Mouse (Mus musculus) left cerebral cortex, postnatal 10 days (tissue): Measurements from ENCODE around the gene H3f3a. TPM values are rescaled to one million over a fixed set of nuclear protein-coding genes. Genes with fewer than 3 reads are reported as not detected.

Experiments
- DNase-seq, 2 experiments: peaks; one replicate each; pipeline ENCODE4 v3.0.0; 2021 to 2022; ENCODE audit warnings: low spot score in 2 of 2, mixed read lengths in 1 of 2; ENCODE audit errors: extremely low spot score in 1 of 2
- intact Hi-C: fragments of 180-260 bp; cut with DNase I; formaldehyde crosslinking; loops from one replicate; pipeline ENCODE4 v1.15.1; 2025
- total RNA-seq, 2 experiments: library from RNA; stranded (reverse); gene quantifications; 2 replicates each; pipeline ENCODE4 v1.2.3; 2021

H3f3a gene
- total RNA-seq, 2 experiments from 2014 or later, result 442 to 467 TPM

- no peak for DNase-seq
- intact Hi-C loops, result no loop called here
Observed at GRCm38 (mm10) chr1:180826634-180827033, 12.9 kb upstream of the H3f3a start.

DNA sequence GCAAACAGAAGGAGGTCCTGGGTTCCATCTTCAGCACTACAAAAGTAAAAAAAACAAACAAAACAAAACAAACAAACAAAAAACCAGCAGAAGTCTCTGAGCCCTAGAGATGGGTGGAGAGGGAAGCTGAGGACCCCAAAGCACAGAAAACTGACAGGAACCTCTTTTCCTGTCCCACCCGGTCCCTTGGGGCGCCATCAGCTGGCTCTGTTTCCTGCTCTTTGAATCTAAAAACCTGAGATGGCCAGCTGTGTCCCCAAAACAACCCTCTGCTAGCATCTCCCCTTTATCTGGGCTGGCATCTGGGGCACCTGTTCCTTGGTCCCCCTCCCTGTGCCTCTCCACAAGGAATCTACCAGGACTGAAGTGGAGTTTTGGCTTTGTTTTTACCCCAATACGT is 11.0 kb upstream of the H3f3a start:
- DNase-seq, result peak in 1 of 2 experiments; percentile 69
- intact Hi-C loops, result no loop called here

DNA sequence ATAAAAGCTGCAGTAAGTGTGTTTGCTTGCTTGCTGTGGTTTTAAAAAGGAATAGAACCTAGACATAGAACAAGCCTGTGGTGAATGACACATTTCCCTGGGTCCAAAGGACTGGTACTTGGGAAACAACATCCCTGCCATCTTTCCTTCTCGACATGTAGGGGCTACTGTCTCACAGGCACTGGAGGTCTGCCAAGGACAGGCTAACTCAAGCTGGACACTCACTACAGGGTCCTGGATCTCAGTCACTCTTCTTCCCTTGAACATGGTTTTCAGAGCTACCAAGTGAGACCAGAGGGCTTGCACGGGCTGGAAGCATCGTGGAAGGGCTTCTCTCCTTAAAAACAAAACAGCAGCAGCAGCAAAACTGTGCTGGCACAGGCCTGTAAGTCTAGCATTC is 10.0 kb upstream of the H3f3a start:
- intact Hi-C loops, result no loop called here
- DNase-seq, result no peak

DNA sequence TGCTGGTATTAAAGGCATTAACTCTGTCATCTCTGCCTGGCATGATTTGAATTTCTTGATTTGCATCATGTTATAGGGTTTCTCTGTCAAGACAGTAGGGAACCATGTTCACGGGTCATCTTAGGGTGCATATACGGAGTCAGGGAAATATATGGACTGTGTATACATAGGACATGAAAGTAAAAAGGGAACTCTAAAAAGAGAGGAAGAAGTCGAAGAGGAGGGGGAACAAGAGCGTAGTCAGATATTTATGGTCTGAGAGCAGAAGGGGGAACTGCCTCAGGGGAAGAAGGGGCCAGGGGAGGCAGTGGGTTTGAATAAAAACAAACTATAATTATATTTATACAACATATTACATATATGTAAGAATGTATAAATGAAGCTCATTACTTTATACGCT is 8.5 kb upstream of the H3f3a start:
- intact Hi-C loops, result no loop called here
- no peak for DNase-seq

DNA sequence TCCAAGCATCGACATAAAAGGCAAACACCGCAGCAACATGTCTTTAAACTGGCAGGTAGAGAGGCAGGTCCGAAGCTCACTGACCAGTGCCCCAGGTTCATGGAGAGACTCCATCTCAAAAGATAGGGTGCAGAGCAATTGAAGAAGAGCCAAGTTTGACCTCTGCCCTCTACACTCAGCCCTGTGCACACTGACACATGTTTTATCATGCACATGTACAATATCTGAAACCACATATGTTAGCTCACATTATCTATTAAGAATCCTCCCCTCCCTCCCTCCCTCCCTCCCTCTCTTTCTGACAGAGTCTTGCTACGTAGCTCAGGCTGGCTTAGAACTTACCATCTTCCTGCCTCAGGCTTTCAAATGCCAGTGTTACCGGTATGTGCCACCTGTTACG is 7.4 kb upstream of the H3f3a start:
- intact Hi-C loops, result no loop called here
- no peak for DNase-seq

- no peak for DNase-seq
- intact Hi-C loops, result no loop called here
Observed at GRCm38 (mm10) chr1:180818000-180818399, 4.3 kb upstream of the H3f3a start.

- intact Hi-C loops, result no loop called here
- no peak for DNase-seq
Observed at GRCm38 (mm10) chr1:180815371-180816024, 1.8 kb upstream of the H3f3a start.

DNA sequence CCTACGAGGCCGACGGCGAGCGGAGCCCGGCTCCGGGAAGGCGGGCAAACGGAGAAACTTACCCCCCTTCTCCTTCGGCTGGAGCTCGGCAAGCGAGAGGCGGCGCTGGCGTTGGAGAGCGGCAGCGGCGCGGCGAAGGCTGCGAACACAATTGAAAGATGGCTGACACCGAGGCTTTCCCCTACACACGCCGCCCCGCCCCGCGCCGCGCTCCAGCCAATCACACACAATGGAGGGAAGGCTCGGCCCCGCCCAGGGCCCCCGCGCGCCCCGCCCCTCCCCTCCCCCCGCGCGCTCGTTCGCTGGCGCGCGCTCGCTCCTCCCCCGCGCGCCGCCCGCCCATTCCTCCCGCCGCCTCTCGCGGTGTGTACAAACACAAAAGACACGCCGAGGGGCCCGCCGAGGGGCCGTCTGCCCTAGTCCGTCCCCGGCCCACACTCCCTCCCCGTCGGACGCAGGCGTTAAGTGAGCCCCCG is 296 bp downstream of the H3f3a start:
- intact Hi-C loops, result loop anchor here (2.0 kb wide), 1 partner anchor 37 kb away; the partner anchor contains the start of gene Sde2
- peak; percentile 93 to 97 for DNase-seq

DNA sequence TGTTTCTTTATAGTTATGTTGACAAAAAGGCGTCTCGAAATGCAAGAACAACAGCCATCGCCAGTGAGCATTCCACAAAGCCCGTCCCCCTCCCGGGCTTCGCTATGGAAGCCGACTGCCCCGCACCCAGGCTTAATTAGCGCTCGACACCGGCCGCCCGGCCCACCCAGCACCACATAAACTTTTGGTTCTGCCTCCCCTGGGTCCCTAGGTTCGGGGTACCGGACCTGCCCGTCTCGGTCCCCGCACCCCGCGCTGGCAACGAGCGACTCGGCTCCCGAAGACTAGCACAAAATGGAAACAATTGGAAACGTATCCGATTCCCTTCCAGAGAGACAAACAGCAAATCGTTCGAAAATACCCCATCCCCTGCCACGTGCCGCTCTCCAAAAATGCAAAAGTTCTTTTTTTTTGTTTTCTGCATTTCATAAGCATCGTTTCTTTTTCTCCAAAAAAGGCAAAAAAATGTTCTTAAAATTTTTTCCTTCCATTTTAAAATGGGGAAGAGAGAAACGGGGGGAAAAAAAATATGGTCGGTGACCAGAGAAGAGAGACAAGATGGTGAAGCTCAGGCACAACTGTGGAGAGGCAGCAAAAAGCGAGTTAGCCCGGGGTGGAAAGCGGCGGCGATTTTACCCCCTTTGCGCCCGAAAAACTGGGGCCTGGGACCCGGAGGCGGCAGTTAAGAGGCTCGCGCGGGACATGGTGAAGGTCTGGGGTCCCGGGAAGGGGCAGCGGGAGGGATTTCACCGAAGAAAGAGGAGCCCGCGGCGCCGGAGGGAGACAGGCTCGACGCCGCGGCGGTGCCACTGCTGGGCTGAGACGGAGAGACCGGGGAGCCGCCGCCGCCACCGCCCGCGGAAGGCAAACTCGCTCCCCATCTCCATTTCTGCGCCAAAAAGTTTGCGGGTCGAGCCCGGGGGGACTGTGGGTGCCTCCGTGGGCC is 1.0 kb downstream of the H3f3a start:
- intact Hi-C loops, result loop anchor here (2.0 kb wide), 1 partner anchor 38 kb away; the partner anchor contains the start of gene Sde2
- peak; percentile 30 to 77 for DNase-seq

DNA sequence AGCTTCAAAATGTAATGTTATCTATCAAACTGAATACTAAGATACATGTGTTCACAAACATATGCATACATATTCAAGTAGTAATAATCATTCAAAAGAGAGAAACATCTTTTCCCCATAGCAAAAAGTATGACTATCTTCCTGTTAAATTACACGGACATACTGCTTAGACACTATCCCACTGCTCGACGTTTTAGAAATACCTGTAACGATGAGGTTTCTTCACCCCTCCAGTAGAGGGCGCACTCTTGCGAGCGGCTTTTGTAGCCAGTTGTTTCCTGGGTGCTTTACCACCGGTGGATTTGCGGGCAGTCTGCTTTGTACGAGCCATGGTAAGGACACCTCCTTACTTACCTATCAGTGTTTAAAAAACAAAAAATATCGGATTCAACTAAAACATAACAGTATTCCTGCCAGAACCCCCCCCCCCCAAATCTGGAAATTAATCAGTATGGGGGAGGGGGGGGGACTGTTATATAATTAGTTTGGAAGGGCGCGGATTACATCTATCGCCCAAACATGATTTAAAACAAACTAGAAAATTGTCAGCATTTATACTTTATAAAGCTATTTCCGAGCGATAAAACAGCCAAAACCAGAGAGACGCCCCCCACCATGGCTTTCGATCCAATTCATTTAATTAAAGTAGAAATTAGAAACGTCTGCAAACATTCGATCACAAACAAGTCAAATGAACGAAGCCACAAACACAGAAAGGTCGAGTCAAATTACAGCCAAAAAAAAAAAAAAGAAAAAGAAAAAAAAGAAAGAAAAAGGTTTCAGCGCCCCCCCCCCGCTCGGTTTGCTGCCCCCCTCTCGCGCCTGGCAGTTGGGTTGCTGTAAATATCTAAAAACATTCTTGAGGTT is 1.9 kb downstream of the H3f3a start:
- no peak for DNase-seq

GRCm38 (mm10) chr1:180810976-180811375 is 2.8 kb downstream of the H3f3a start:
- intact Hi-C loops, result no loop called here
- DNase-seq, result peak in 1 of 2 experiments; percentile 24

More for the DNA sequence above, 1.9 kb downstream of the H3f3a start:
- intact Hi-C loops, result loop anchor here (2.0 kb wide), 1 partner anchor 39 kb away; the partner anchor contains the start of gene Sde2

DNA sequence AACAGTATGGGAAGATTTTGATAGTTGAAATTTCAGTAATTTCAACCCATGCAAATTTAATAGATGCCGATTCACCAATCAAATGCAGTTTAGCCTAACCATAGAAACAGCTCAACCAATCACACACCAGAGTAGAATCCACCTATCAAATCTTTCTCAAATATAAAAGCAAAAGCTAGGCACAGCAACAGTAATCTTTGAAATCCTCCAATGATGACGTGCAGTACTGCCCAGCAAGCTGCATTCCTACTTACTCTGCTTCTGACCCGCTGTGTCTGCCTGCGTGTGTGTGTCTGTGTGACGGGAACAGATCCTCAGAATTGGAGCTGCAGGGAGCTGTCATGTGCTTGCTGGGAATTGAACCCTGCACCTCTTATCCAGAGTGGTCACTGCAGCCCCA is 4.9 kb downstream of the H3f3a start:
- intact Hi-C loops, result no loop called here
- DNase-seq, result no peak

DNA sequence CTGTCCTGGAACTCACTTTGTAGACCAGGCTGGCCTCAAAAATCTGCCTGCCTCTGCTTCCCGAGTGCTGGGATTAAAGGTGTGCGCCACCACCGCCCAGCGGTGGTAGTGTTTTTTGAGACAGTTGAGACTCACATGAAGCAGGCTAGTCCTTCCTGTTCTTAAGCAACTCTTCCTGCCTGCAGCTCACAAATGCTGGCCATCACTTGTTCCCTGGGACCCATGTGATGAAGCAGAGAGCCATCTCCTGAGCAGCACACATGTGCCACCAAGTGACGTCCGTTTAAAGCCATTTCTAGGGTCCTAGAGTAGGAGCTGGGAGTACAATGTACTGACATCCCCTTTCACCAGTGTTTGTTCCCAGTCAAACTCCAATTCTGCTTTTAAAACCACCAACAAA is 9.9 kb downstream of the H3f3a start:
- no peak for DNase-seq
- intact Hi-C loops, result no loop called here

- DNase-seq, result no peak
- intact Hi-C loops, result no loop called here
Observed at GRCm38 (mm10) chr1:180801466-180801994, 12.2 kb downstream of the H3f3a start.

GRCm38 (mm10) chr1:180800814-180801213 is 12.9 kb downstream of the H3f3a start:
- DNase-seq, result no peak
- intact Hi-C loops, result no loop called here

- intact Hi-C loops, result no loop called here
- DNase-seq, result no peak
Observed at GRCm38 (mm10) chr1:180800022-180800421, 13.7 kb downstream of the H3f3a start.

- intact Hi-C loops, result no loop called here
- no peak for DNase-seq
Observed at GRCm38 (mm10) chr1:180799253-180799652, 14.5 kb downstream of the H3f3a start.

- intact Hi-C loops, result no loop called here
- no peak for DNase-seq
Observed at GRCm38 (mm10) chr1:180798660-180799059, 15.1 kb downstream of the H3f3a start.

DNA sequence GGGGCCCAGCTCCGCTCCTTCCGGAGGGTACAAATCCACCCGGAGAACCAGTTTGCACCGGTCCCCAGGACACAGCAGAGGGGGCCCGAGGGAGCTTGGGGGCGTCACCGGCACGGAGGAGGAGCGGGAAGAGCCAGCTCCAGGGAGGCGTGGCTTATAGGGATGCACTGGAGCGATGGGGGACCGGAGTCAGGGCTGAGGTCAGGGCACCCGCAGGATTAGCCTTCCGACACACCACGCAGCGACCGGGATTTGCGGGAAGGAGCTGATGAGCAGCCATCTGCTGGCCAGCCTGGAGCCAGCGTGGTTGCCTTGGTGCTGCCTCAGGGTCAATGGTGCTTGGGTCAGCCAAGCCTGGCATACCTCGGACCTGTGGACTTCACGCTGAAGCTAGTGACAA is 19.6 kb downstream of the H3f3a start:
- intact Hi-C loops, result no loop called here
- peak in 1 of 2 experiments; percentile 76 for DNase-seq
